Mouse (Mus musculus) cortical plate, adult 2 months (tissue): ENCODE results near the gene Ctcf.

Experiments used
- CTCF ChIP-seq: fragments of 200-500 bp; IDR thresholded peaks from 2 replicates; pipeline ENCODE4 v1.5.1; 2011; ENCODE audit warnings: mild to moderate bottlenecking, control low read depth, low read length; ENCODE audit not compliant: insufficient read depth; ENCODE audit errors: extremely low read depth
- POLR2A ChIP-seq: fragments of 200-500 bp; IDR thresholded peaks from 2 replicates; pipeline ENCODE4 v1.6.1; 2011; ENCODE audit warnings: mild to moderate bottlenecking, low read length, control low read depth; ENCODE audit not compliant: insufficient read depth; ENCODE audit errors: extremely low read depth

GRCm38 (mm10) chr8:105689983-105690360, 53.6 kb downstream of the Ctcf start:
- TF ChIP-seq CTCF (no peak), POLR2A (no peak)
